Mouse (Mus musculus) thymus, adult 2 months (tissue): ENCODE results near the gene Gpr87.

Experiments
- CTCF ChIP-seq: fragments of 200-500 bp; IDR thresholded peaks from 2 replicates; pipeline ENCODE4 v1.5.1; 2012; ENCODE audit warnings: mild to moderate bottlenecking, control low read depth, low read length, moderate library complexity, borderline replicate concordance; ENCODE audit not compliant: control insufficient read depth, poor library complexity, insufficient read depth; ENCODE audit errors: extremely low read depth
- POLR2A ChIP-seq: fragments of 200-500 bp; IDR thresholded peaks from 2 replicates; pipeline ENCODE4 v1.6.1; 2012; ENCODE audit warnings: mild to moderate bottlenecking, low read length, control low read depth, moderate library complexity; ENCODE audit not compliant: control insufficient read depth, poor library complexity, insufficient read depth; ENCODE audit errors: extremely low read depth

GRCm38 (mm10) chr3:59138946-59139468 lies 55.9 kb downstream of the Gpr87 start:
- TF ChIP-seq CTCF (no peak), POLR2A (no peak)
